Mouse (Mus musculus): ENCODE data around the gene Sparc.

DNA sequence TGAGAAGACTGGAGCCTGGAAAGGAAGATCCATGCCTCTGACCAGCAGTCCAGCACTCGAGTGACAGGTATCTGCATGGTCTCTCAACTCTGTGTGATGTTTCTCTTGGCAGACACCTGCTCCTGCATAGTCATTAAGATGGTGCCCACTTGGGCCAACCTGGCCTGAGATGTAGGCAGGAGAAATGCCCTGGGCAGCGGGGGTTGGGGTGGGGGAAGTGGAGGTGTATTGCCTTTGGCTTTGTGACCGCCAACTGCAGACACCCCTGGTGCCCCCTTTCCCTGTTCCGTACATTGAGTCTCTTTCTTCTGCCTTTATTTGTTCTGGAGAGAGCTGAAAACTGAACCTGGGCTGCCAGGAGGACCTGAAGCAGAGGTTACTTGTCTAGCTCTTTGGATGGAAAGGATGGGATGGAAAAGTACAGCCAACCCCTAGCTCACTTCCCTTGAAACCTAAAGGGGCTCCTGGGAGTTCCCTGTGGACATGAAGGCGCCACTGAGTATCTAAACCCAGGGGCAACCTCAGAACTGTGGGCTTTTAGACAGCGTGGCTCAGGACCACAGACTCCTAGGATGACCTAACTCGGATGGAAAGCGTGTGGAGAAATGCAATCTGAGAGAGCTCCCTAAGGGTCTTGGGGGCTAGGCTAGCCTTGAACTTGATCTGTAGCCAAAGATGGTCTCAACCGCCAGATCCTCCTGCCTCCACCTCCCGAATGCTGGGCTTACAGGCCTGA, 10.1 kb downstream of the Sparc start:
- no peak for TF ChIP-seq CTCF (IDR thresholded peaks at IDR 0.05; ENCODE audit: low read depth, low read length)
- no peak for TF ChIP-seq EP300 (IDR thresholded peaks at IDR 0.05; ENCODE audit: insufficient read depth, low read depth, low read length)
- no peak for TF ChIP-seq POLR2A (IDR thresholded peaks at IDR 0.05; ENCODE audit: insufficient read depth, low read length)
